Mouse (Mus musculus) liver, postnatal 0 days (tissue): Measurements from ENCODE around the gene Apc2.

Experiments used
- CTCF ChIP-seq: sonication (generic); IDR thresholded peaks from 2 replicates; pipeline ENCODE4 v1.5.1; 2016; ENCODE audit warnings: antibody characterized with exemption, low read depth
- EP300 ChIP-seq: IDR thresholded peaks from 2 replicates; pipeline ENCODE4 v1.6.1; 2016; ENCODE audit warnings: antibody characterized with exemption, low read depth, mild to moderate bottlenecking

GRCm38 (mm10) chr10:80350292-80350691, 54.5 kb downstream of the Apc2 start:
- TF ChIP-seq CTCF (peak; percentile 99), EP300 (no peak)
